Mouse (Mus musculus): ENCODE measurements around the gene Prickle2. TPM values are rescaled to one million over a fixed set of nuclear protein-coding genes. Genes with fewer than 3 reads are reported as not detected.

Gene Prickle2
- polyA plus RNA-seq, 1 experiment from 2014 or later: 8.4 TPM

- Histone ChIP-seq H3K27ac (no peak overlapping the region), H3K36me3 (no peaks in the 10 kb centered on the region), H3K27me3 (ENCODE audit: insufficient read depth, poor library complexity, severe bottlenecking) (no peaks in the 10 kb centered on the region), H3K9me3 (no peaks in the 10 kb centered on the region), H3K4me3 (no peak overlapping the region), H3K4me1 (replicated peaks) (0 out of 2 replicates have a peak, but pooled peaks cover 8% of the 10 kb centered on the region)
- 57% methylated on average over 7 of the region's 7 CpGs for WGBS
- no peak for DNase-seq (ENCODE audit: low spot score)
Observed at GRCm38 (mm10) chr6:92346729-92347128, 359.2 kb downstream of the Prickle2 start.

DNA sequence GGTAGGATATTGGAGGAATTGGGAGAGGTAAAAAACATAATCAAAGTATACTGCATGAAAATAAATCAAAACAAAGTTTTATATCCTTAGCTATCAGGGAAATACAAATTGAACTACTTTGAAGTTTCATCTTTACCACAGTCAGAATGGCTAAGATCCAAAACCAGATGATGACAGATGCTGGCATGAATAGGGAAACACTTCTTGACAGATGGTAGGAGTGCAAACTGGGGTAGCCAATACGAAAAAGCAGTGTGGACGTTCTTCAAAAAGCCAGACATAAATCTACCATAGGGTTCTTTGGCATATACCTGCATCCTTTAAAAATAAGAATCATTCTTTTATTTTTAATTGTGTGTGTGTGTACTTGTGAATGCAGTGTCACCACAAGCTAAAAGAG is 360.8 kb downstream of the Prickle2 start:
- Histone ChIP-seq H3K27ac (no peak overlapping the region), H3K27me3 (ENCODE audit: insufficient read depth, poor library complexity, severe bottlenecking) (no peaks in the 10 kb centered on the region), H3K4me3 (no peak overlapping the region), H3K9me3 (no peaks in the 10 kb centered on the region), H3K36me3 (no peaks in the 10 kb centered on the region), H3K4me1 (replicated peaks) (0 out of 2 replicates have a peak, but pooled peaks cover 8% of the 10 kb centered on the region)
- WGBS: 83% methylated on average over 2 of the region's 2 CpGs
- no peak for DNase-seq (ENCODE audit: low spot score)

- Histone ChIP-seq H3K4me1 (replicated peaks) (0 out of 2 replicates have a peak, but pooled peaks cover 8% of the 10 kb centered on the region), H3K4me3 (no peak overlapping the region), H3K9me3 (no peaks in the 10 kb centered on the region), H3K36me3 (no peaks in the 10 kb centered on the region), H3K27me3 (ENCODE audit: insufficient read depth, poor library complexity, severe bottlenecking) (no peaks in the 10 kb centered on the region), H3K27ac (no peak overlapping the region)
- DNase-seq (ENCODE audit: low spot score): no peak
- 96% methylated on average over 3 of the region's 3 CpGs for WGBS
Observed at GRCm38 (mm10) chr6:92344588-92344987, 361.4 kb downstream of the Prickle2 start.

Other genes with a start within 250 kb of the Prickle2 start
- 0.30 and 0.90 TPM in 2 replicates for gene A730049H05Rik, start 110.3 kb upstream of the Prickle2 start, polyA plus RNA-seq (2016; fragmentation: Nextera tagmentation; extraction: Ambion mirVana)
- gene Gm15737, start 163.2 kb upstream of the Prickle2 start, polyA plus RNA-seq (2016; fragmentation: Nextera tagmentation; extraction: Ambion mirVana): 0.03 TPM in 1 of 2 replicates, not detected in the other
- gene Adamts9, start 237.3 kb upstream of the Prickle2 start, polyA plus RNA-seq (2016; fragmentation: Nextera tagmentation; extraction: Ambion mirVana): 2.1 and 2.3 TPM in 2 replicates